Mouse (Mus musculus): ENCODE data around the gene Rnf223. TPM values are rescaled to one million over a fixed set of nuclear protein-coding genes. Genes with fewer than 3 reads are reported as not detected.

The Rnf223 gene
- total RNA-seq, 1 experiment, result 1.7 TPM

DNA sequence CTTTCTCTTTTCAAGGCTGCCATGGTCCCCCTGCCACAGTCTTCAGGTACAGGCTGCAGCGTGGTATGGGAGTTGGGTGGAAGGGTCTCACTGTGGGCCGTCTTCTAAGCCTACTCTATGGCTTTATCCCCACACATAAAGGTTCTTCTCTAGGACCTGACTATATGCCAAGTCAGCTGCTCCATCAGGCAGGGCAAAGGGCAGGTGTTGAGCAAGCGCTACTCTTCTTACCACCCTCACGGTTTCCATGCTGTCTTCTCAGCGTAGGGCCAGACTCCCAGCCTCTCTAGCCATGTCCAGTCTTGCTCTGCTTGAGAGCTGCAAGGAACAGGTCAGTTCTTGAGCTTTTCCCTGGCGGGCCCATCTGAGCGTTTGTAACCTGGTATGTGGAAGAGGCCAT lies 6.2 kb upstream of the Rnf223 start:
- Histone ChIP-seq H3K36me3 (ENCODE audit: control insufficient read depth, insufficient read depth, low read length, poor library complexity, severe bottlenecking) (peaks cover 66% of the 10 kb centered on the region), H3K9ac (ENCODE audit: insufficient read depth, low read depth, low read length, poor library complexity, severe bottlenecking) (no peak overlapping the region), H3K27ac (ENCODE audit: insufficient read depth, low read depth, low read length, poor library complexity, severe bottlenecking) (no peak overlapping the region), H3K4me3 (ENCODE audit: insufficient read depth in 1 of 2, low read depth in 1 of 2, low read length in 2 of 2, poor library complexity in 1 of 2, severe bottlenecking in 1 of 2) (no peak overlapping the region), H3K4me1 (ENCODE audit: control insufficient read depth in 2 of 2, insufficient read depth in 2 of 2, low read length in 2 of 2, poor library complexity in 1 of 2) (no peaks in the 10 kb centered on the region), H3K9me3 (ENCODE audit: control insufficient read depth, insufficient read depth, low read depth, low read length) (no peaks in the 10 kb centered on the region)
- DNase-seq (ENCODE audit: low read depth, low spot score), result no peak
- TF ChIP-seq ZC3H11A (IDR thresholded peaks at IDR 0.05; ENCODE audit: borderline replicate concordance, low read depth, low read length) (no peak), ZNF384 (IDR thresholded peaks at IDR 0.05; ENCODE audit: low read depth, low read length) (no peak), MAFK (IDR thresholded peaks at IDR 0.05; ENCODE audit: insufficient read depth, low read depth, low read length) (no peak), CHD2 (IDR thresholded peaks at IDR 0.05; ENCODE audit: low read depth, low read length) (no peak), HCFC1 (IDR thresholded peaks at IDR 0.05; ENCODE audit: borderline replicate concordance, insufficient read depth, low read length) (no peak)
- in situ Hi-C loops (cut with MboI; ENCODE audit: low sequenced_read_pairs in 2 of 2, unreplicated experiment in 2 of 2), result no loop called here

GRCm38 (mm10) chr4:156125393-156125792 lies 4.9 kb upstream of the Rnf223 start:
- peaks cover 55% of the 10 kb centered on the region for H3K36me3 ChIP-seq (ENCODE audit: control insufficient read depth, insufficient read depth, low read length, poor library complexity, severe bottlenecking)
- in situ Hi-C loops (cut with MboI; ENCODE audit: low sequenced_read_pairs in 2 of 2, unreplicated experiment in 2 of 2), result no loop called here
- no peak for DNase-seq (ENCODE audit: low read depth, low spot score)
- TF ChIP-seq MAFK (IDR thresholded peaks at IDR 0.05; ENCODE audit: insufficient read depth, low read depth, low read length) (no peak), ZC3H11A (IDR thresholded peaks at IDR 0.05; ENCODE audit: borderline replicate concordance, low read depth, low read length) (no peak), CHD2 (IDR thresholded peaks at IDR 0.05; ENCODE audit: low read depth, low read length) (no peak), HCFC1 (IDR thresholded peaks at IDR 0.05; ENCODE audit: borderline replicate concordance, insufficient read depth, low read length) (no peak), ZNF384 (IDR thresholded peaks at IDR 0.05; ENCODE audit: low read depth, low read length) (no peak)
- H3K4me3 ChIP-seq (ENCODE audit: insufficient read depth in 1 of 2, low read depth in 1 of 2, low read length in 2 of 2, poor library complexity in 1 of 2, severe bottlenecking in 1 of 2), result no peak overlapping the region
- H3K9ac ChIP-seq (ENCODE audit: insufficient read depth, low read depth, low read length, poor library complexity, severe bottlenecking), result no peak overlapping the region
- H3K9me3 ChIP-seq (ENCODE audit: control insufficient read depth, insufficient read depth, low read depth, low read length), result no peaks in the 10 kb centered on the region
- no peaks in the 10 kb centered on the region for H3K4me1 ChIP-seq (ENCODE audit: control insufficient read depth in 2 of 2, insufficient read depth in 2 of 2, low read length in 2 of 2, poor library complexity in 1 of 2)
- H3K27ac ChIP-seq (ENCODE audit: insufficient read depth, low read depth, low read length, poor library complexity, severe bottlenecking), result no peak overlapping the region

- TF ChIP-seq CHD2 (IDR thresholded peaks at IDR 0.05; ENCODE audit: low read depth, low read length), result no peak
- TF ChIP-seq MAFK (IDR thresholded peaks at IDR 0.05; ENCODE audit: insufficient read depth, low read depth, low read length), result peak; percentile 93
- in situ Hi-C loops (cut with MboI; ENCODE audit: low sequenced_read_pairs in 2 of 2, unreplicated experiment in 2 of 2), result no loop called here
- H3K9me3 ChIP-seq (ENCODE audit: control insufficient read depth, insufficient read depth, low read depth, low read length), result no peaks in the 10 kb centered on the region
- DNase-seq (ENCODE audit: low read depth, low spot score), result no peak
- no peak overlapping the region for H3K9ac ChIP-seq (ENCODE audit: insufficient read depth, low read depth, low read length, poor library complexity, severe bottlenecking)
- H3K4me3 ChIP-seq (ENCODE audit: insufficient read depth in 1 of 2, low read depth in 1 of 2, low read length in 2 of 2, poor library complexity in 1 of 2, severe bottlenecking in 1 of 2), result no peak overlapping the region
- no peaks in the 10 kb centered on the region for H3K4me1 ChIP-seq (ENCODE audit: control insufficient read depth in 2 of 2, insufficient read depth in 2 of 2, low read length in 2 of 2, poor library complexity in 1 of 2)
- peak overlapping the region; percentile 36; the same call in 1 of the 2 replicates for H3K27ac ChIP-seq (ENCODE audit: insufficient read depth, low read depth, low read length, poor library complexity, severe bottlenecking)
- H3K36me3 ChIP-seq (ENCODE audit: control insufficient read depth, insufficient read depth, low read length, poor library complexity, severe bottlenecking), result peaks cover 43% of the 10 kb centered on the region
Observed at GRCm38 (mm10) chr4:156126841-156127240, 3.5 kb upstream of the Rnf223 start.

DNA sequence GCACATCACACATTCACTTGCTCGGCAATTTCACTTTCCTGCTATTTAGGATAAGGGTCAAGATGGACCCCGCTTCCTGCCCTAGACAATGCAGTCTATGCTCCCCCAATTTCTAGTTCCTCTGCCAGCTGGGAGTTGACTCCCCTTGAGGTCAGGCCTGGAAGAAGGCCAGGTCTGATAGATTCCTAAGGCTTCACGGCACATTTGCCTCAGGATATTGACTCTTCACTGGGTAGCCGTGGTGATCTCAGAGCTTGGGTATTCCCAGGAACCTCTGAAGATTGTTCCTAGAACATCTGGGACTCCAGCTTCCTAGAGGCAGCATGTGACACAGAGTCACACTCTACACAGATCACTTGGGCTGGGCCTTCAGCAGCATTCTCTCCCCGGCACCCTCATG lies 1.6 kb upstream of the Rnf223 start:
- Histone ChIP-seq H3K27ac (ENCODE audit: insufficient read depth, low read depth, low read length, poor library complexity, severe bottlenecking) (no peak overlapping the region), H3K4me3 (ENCODE audit: insufficient read depth in 1 of 2, low read depth in 1 of 2, low read length in 2 of 2, poor library complexity in 1 of 2, severe bottlenecking in 1 of 2) (no peak overlapping the region), H3K36me3 (ENCODE audit: control insufficient read depth, insufficient read depth, low read length, poor library complexity, severe bottlenecking) (peaks cover 24% of the 10 kb centered on the region), H3K4me1 (ENCODE audit: control insufficient read depth in 2 of 2, insufficient read depth in 2 of 2, low read length in 2 of 2, poor library complexity in 1 of 2) (peaks cover 0 to 5% of the 10 kb centered on the region in 2 experiments; a peak in 1 of 4 replicates), H3K9ac (ENCODE audit: insufficient read depth, low read depth, low read length, poor library complexity, severe bottlenecking) (no peak overlapping the region), H3K9me3 (ENCODE audit: control insufficient read depth, insufficient read depth, low read depth, low read length) (no peaks in the 10 kb centered on the region)
- in situ Hi-C loops (cut with MboI; ENCODE audit: low sequenced_read_pairs in 2 of 2, unreplicated experiment in 2 of 2), result no loop called here
- no peak for DNase-seq (ENCODE audit: low read depth, low spot score)
- TF ChIP-seq ZNF384 (IDR thresholded peaks at IDR 0.05; ENCODE audit: low read depth, low read length) (no peak), CHD2 (IDR thresholded peaks at IDR 0.05; ENCODE audit: low read depth, low read length) (no peak), MAFK (IDR thresholded peaks at IDR 0.05; ENCODE audit: insufficient read depth, low read depth, low read length) (no peak), ZC3H11A (IDR thresholded peaks at IDR 0.05; ENCODE audit: borderline replicate concordance, low read depth, low read length) (no peak), HCFC1 (IDR thresholded peaks at IDR 0.05; ENCODE audit: borderline replicate concordance, insufficient read depth, low read length) (no peak)

- DNase-seq (ENCODE audit: low read depth, low spot score), result no peak
- no peak overlapping the region for H3K4me3 ChIP-seq (ENCODE audit: insufficient read depth in 1 of 2, low read depth in 1 of 2, low read length in 2 of 2, poor library complexity in 1 of 2, severe bottlenecking in 1 of 2)
- H3K4me1 ChIP-seq (ENCODE audit: control insufficient read depth in 2 of 2, insufficient read depth in 2 of 2, low read length in 2 of 2, poor library complexity in 1 of 2), result peaks cover 5 to 13% of the 10 kb centered on the region in 2 experiments; a peak in 2 of 4 replicates
- H3K36me3 ChIP-seq (ENCODE audit: control insufficient read depth, insufficient read depth, low read length, poor library complexity, severe bottlenecking), result peaks cover 7% of the 10 kb centered on the region
- no peak overlapping the region for H3K9ac ChIP-seq (ENCODE audit: insufficient read depth, low read depth, low read length, poor library complexity, severe bottlenecking)
- TF ChIP-seq MAFK (IDR thresholded peaks at IDR 0.05; ENCODE audit: insufficient read depth, low read depth, low read length), result no peak
- no peaks in the 10 kb centered on the region for H3K9me3 ChIP-seq (ENCODE audit: control insufficient read depth, insufficient read depth, low read depth, low read length)
- H3K27ac ChIP-seq (ENCODE audit: insufficient read depth, low read depth, low read length, poor library complexity, severe bottlenecking), result no peak overlapping the region
- in situ Hi-C loops (cut with MboI; ENCODE audit: low sequenced_read_pairs in 2 of 2, unreplicated experiment in 2 of 2), result no loop called here
Observed at GRCm38 (mm10) chr4:156130940-156131339, 627 bp downstream of the Rnf223 start.
